8 mouse cellular contexts compared by ENCODE assay signal in the genomic region with DNA sequence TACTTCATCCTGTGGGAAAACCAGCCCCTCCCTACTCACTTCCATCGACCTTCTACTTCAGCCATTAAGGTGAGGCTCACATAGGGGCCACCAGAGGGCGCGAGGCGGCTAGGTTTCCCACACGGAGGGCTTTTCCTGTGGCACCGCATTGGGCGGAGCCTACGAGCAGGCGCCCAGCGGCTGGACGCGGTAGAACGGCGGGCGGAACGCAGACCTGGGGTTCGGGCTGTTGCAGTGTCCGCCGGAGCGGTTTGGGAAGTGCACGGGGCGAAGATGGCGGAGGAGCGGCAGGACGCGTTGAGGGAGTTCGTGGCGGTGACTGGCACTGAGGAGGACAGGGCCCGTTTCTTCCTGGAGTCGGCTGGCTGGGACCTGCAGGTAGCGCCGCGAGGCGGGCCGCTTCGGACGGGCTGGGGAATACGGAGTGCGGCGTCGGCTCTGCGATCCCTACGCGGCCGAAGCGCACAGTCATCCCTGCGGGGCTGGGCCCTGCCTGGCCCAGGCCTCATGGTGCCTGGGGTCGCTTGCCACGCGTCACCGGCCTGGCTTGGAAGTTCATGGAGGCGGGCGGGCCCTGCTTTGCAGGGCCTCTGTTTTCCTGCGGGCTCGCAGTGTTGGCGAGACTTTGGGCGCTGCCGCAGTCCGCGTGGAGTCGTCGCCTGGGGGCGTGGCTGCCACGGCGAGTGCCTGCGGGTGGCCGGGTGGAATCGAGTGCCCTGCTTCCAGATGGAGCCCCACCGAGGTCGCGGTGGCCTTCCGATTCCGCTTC. TPM values are rescaled to one million over a fixed set of nuclear protein-coding genes. Genes with fewer than 3 reads are reported as not detected.
A peak's percentile ranks its signal among the peaks of the same experiment; 100 is the strongest.
DNase-seq lines count a peak whose midpoint lies in the region; ATAC-seq lines count a peak whose summit lies in the region.

A gene (plus strand): TSS at position 148 of the 769 bp plus-strand sequence.

- peaks cover 26% of the 10 kb centered on the region for H3K36me3 ChIP-seq in heart, embryonic 10.5 days
- H3K36me3 ChIP-seq in kidney, embryonic 15.5 days: peaks cover 27% of the 10 kb centered on the region

- ATAC-seq in erythroblast, adult 5-6 weeks (replicated peaks; ENCODE audit: low FRiP score, poor library complexity, severe bottlenecking): peak; percentile 99
- ATAC-seq in kidney, embryonic 15.5 days (replicated peaks; ENCODE audit: low FRiP score): peak; percentile 100
- peak; percentile 96 for ATAC-seq in monocyte, adult 5-6 weeks (replicated peaks; ENCODE audit: insufficient number of reproducible peaks, low FRiP score, low TSS enrichment, poor library complexity, severe bottlenecking)

- WGBS in heart, embryonic 10.5 days: 1% methylated on average over 73 of the region's 73 CpGs
- WGBS in kidney, embryonic 15.5 days: under 1% methylated on average over 73 of the region's 73 CpGs

- peaks cover 7% of the 10 kb centered on the region; the same call in 1 of the 2 replicates for H3K4me1 ChIP-seq in heart, embryonic 10.5 days
- peaks cover 17% of the 10 kb centered on the region for H3K4me1 ChIP-seq in kidney, embryonic 15.5 days

- H3K9me3 ChIP-seq in heart, embryonic 10.5 days: no peaks in the 10 kb centered on the region
- H3K9me3 ChIP-seq in kidney, embryonic 15.5 days (replicated peaks): no peaks in the 10 kb centered on the region

- H3K9ac ChIP-seq in kidney, embryonic 15.5 days: peak within 1 kb of the TSS; percentile 78

- H3K27ac ChIP-seq in heart, embryonic 10.5 days: peak within 1 kb of the TSS; percentile 92
- peak within 1 kb of the TSS; percentile 38; the same call in 1 of the 2 replicates for H3K27ac ChIP-seq in kidney, embryonic 15.5 days

- no peaks in the 10 kb centered on the region for H3K27me3 ChIP-seq in heart, embryonic 10.5 days (ENCODE audit: insufficient read depth, poor library complexity, severe bottlenecking)
- 0 out of 2 replicates have a peak, but pooled peaks cover 4% of the 10 kb centered on the region for H3K27me3 ChIP-seq in kidney, embryonic 15.5 days

- peak; percentile 98 for DNase-seq in B cell, adult 2 months
- DNase-seq in brain, adult 2 months (ENCODE audit: low read depth, low spot score): peak; percentile 98
- DNase-seq in heart, embryonic 10.5 days (ENCODE audit: low spot score): peak; percentile 96
- DNase-seq in liver: peak; percentile 94
- peak; percentile 94 to 98 for DNase-seq in spleen, postnatal 4 days (ENCODE audit: low spot score in 2 of 2)

- peak within 1 kb of the TSS; percentile 77 for H3K4me2 ChIP-seq in kidney, embryonic 15.5 days

- H3K4me3 ChIP-seq in heart, embryonic 10.5 days: peak within 1 kb of the TSS; percentile 98
- H3K4me3 ChIP-seq in kidney, embryonic 15.5 days (replicated peaks): peak within 1 kb of the TSS; percentile 68

RNA-seq across cellular contexts. Expression of the gene that starts here (rescaled TPM):
- total RNA-seq in erythroblast, adult 5-6 weeks (2015; ENCODE audit: low replicate concordance): 4.8 and 16.1 TPM in 2 replicates
- total RNA-seq in erythroblast, adult 5-6 weeks (2017; ENCODE audit: low replicate concordance): 14.5 and 15.8 TPM in 2 replicates
- 195 and 247 TPM in 2 replicates for polyA plus RNA-seq in heart, embryonic 10.5 days (2016; fragmentation: Nextera tagmentation; extraction: Ambion mirVana)
- 248 TPM in 2 replicates for polyA plus RNA-seq in kidney, embryonic 15.5 days (2015; fragmentation: Nextera tagmentation; extraction: Ambion mirVana)
- 81.2 to 110 TPM (median 99.0 TPM) in 3 replicates for total RNA-seq in monocyte, adult 5-6 weeks (2017)

Comparison
In these comparisons a context has a peak if more than half of its experiments do, and no peak if none do; other contexts are left out.
1. Peak in every context shown above with its lines: DNase-seq, ATAC-seq, H3K4me3 ChIP-seq and H3K27ac ChIP-seq.